ENCODE assay signal across 10 mouse cellular contexts in genomic region chr6:90462841-90463227, GRCm38 (mm10). TPM values are rescaled to one million over a fixed set of nuclear protein-coding genes. Genes with fewer than 3 reads are reported as not detected.
DNase-seq lines count a peak whose midpoint lies in the region; ATAC-seq and TF ChIP-seq lines count a peak whose summit lies in the region.
"Had no signal": no experiment of that assay in that cellular context is flagged by ENCODE, and none has a peak within 500 bp of the region (broad histone marks: within the 10 kb centered on the region; RNA-seq: fewer than 3 reads in every experiment).

No protein-coding gene starts in this region.

- no peak for TF ChIP-seq CTCF in gastrocnemius, adult 2 months (IDR thresholded peaks at IDR 0.05)
- no peak for TF ChIP-seq CTCF in ES-Bruce4 (IDR thresholded peaks at IDR 0.05; ENCODE audit: low read depth, low read length)
- TF ChIP-seq CTCF in lung, postnatal 0 days (IDR thresholded peaks at IDR 0.05), result no peak

- under 1% methylated on average over 38 of the region's 38 CpGs for WGBS in embryonic facial prominence, embryonic 12.5 days
- WGBS in hindbrain, embryonic 14.5 days, result under 1% methylated on average over 37 of the region's 38 CpGs
- WGBS in lung, postnatal 0 days, result under 1% methylated on average over 31 of the region's 38 CpGs

- peak; percentile 71 for DNase-seq in gastrocnemius, adult 2 months
- no peak for DNase-seq in gastrocnemius, postnatal 25 days
- no peak for DNase-seq in hindbrain, embryonic 14.5 days (ENCODE audit: low spot score)
- peak; percentile 48 for DNase-seq in lung, postnatal 0 days (ENCODE audit: low spot score)
- DNase-seq in right cerebral cortex, postnatal 36 days (ENCODE audit: low spot score in 2 of 2), result peak; percentile 26 to 40
- DNase-seq in thymus, postnatal 25 days, result no peak

- intact Hi-C loops in gastrocnemius, adult 2 months (cut with DNase I), result loop anchor here (1.0 to 5.0 kb wide), 2 partner anchors 45 to 139 kb away; partner anchors contain the start of gene Slc41a3

- peak overlapping the region; percentile 100 for H3K4me2 ChIP-seq in embryonic facial prominence, embryonic 12.5 days (replicated peaks)
- H3K4me2 ChIP-seq in hindbrain, embryonic 14.5 days (replicated peaks), result peak overlapping the region; percentile 100
- peak overlapping the region; percentile 94 for H3K4me2 ChIP-seq in lung, postnatal 0 days (replicated peaks; ENCODE audit: low read depth, low read length)

- H3K4me3 ChIP-seq in gastrocnemius, adult 2 months, result peak overlapping the region; percentile 99
- peak overlapping the region; percentile 85 for H3K4me3 ChIP-seq in ES-Bruce4 (ENCODE audit: low read depth, low read length)
- peak overlapping the region; percentile 65 for H3K4me3 ChIP-seq in embryonic facial prominence, embryonic 12.5 days
- peak overlapping the region; percentile 62 for H3K4me3 ChIP-seq in hindbrain, embryonic 14.5 days (replicated peaks; ENCODE audit: low read length)
- H3K4me3 ChIP-seq in lung, postnatal 0 days (ENCODE audit: low read depth, low read length), result peak overlapping the region; percentile 81
- H3K4me3 ChIP-seq: myocyte had no signal

- no peak for ATAC-seq in embryonic facial prominence, embryonic 12.5 days (ENCODE audit: insufficient number of reproducible peaks, insufficient read depth, low FRiP score, low TSS enrichment)
- ATAC-seq in hindbrain, embryonic 14.5 days (ENCODE audit: low FRiP score), result peak; percentile 35
- peak; percentile 20 for ATAC-seq in lung, postnatal 0 days

- H3K9ac ChIP-seq in ES-Bruce4 (ENCODE audit: low read depth, poor library complexity, severe bottlenecking), result peak overlapping the region; percentile 77
- H3K9ac ChIP-seq in embryonic facial prominence, embryonic 12.5 days, result peak overlapping the region; percentile 66
- H3K9ac ChIP-seq in hindbrain, embryonic 14.5 days, result peak overlapping the region; percentile 64
- H3K9ac ChIP-seq in lung, postnatal 0 days (replicated peaks; ENCODE audit: low read depth), result peak overlapping the region; percentile 96

- H3K27ac ChIP-seq in gastrocnemius, adult 2 months, result peak overlapping the region; percentile 100
- H3K27ac ChIP-seq in ES-Bruce4 (ENCODE audit: insufficient read depth, low read length), result no peak overlapping the region
- H3K27ac ChIP-seq in embryonic facial prominence, embryonic 12.5 days, result no peak overlapping the region
- H3K27ac ChIP-seq in hindbrain, embryonic 14.5 days, result peak overlapping the region; percentile 53
- H3K27ac ChIP-seq in lung, postnatal 0 days (ENCODE audit: low read length), result peak overlapping the region; percentile 98

- H3K27me3 ChIP-seq in ES-Bruce4 (ENCODE audit: control insufficient read depth, insufficient read depth, low read length, poor library complexity, severe bottlenecking), result no peaks in the 10 kb centered on the region
- peaks cover 28% of the 10 kb centered on the region for H3K27me3 ChIP-seq in embryonic facial prominence, embryonic 12.5 days
- H3K27me3 ChIP-seq in hindbrain, embryonic 14.5 days (ENCODE audit: control insufficient read depth, insufficient read depth, low read length), result peaks cover 24% of the 10 kb centered on the region
- H3K27me3 ChIP-seq in lung, postnatal 0 days (replicated peaks; ENCODE audit: insufficient read depth, low read length), result no peaks in the 10 kb centered on the region

- H3K9me3 ChIP-seq in ES-Bruce4 (replicated peaks; ENCODE audit: control insufficient read depth, insufficient read depth, low read length, poor library complexity, severe bottlenecking), result no peaks in the 10 kb centered on the region
- no peaks in the 10 kb centered on the region for H3K9me3 ChIP-seq in embryonic facial prominence, embryonic 12.5 days
- H3K9me3 ChIP-seq in hindbrain, embryonic 14.5 days (ENCODE audit: control insufficient read depth, low read length), result no peaks in the 10 kb centered on the region
- no peaks in the 10 kb centered on the region for H3K9me3 ChIP-seq in lung, postnatal 0 days (ENCODE audit: low read length)

- no peak for TF ChIP-seq POLR2A in ES-Bruce4 (IDR thresholded peaks at IDR 0.05; ENCODE audit: insufficient read depth, low read length)

- no peaks in the 10 kb centered on the region for H3K4me1 ChIP-seq in ES-Bruce4 (ENCODE audit: control insufficient read depth, insufficient read depth, low read length)
- H3K4me1 ChIP-seq in embryonic facial prominence, embryonic 12.5 days, result peaks cover 15% of the 10 kb centered on the region
- H3K4me1 ChIP-seq in hindbrain, embryonic 14.5 days (replicated peaks; ENCODE audit: control insufficient read depth, insufficient read depth, low read length), result peaks cover 15% of the 10 kb centered on the region; the same call in 1 of the 2 replicates
- peaks cover 37% of the 10 kb centered on the region; the same call in 1 of the 2 replicates for H3K4me1 ChIP-seq in lung, postnatal 0 days (ENCODE audit: insufficient read depth, low read depth, low read length)

- no peak for TF ChIP-seq EP300 in ES-Bruce4 (IDR thresholded peaks at IDR 0.05; ENCODE audit: insufficient read depth, low read depth, low read length)
- no peak for TF ChIP-seq EP300 in lung, postnatal 0 days (IDR thresholded peaks at IDR 0.05)

- no peaks in the 10 kb centered on the region for H3K36me3 ChIP-seq in ES-Bruce4 (ENCODE audit: control insufficient read depth, insufficient read depth, low read length, poor library complexity, severe bottlenecking)
- H3K36me3 ChIP-seq in embryonic facial prominence, embryonic 12.5 days, result no peaks in the 10 kb centered on the region
- H3K36me3 ChIP-seq in hindbrain, embryonic 14.5 days (replicated peaks; ENCODE audit: control insufficient read depth, insufficient read depth), result no peaks in the 10 kb centered on the region
- H3K36me3 ChIP-seq in lung, postnatal 0 days (ENCODE audit: insufficient read depth, low read length), result 0 out of 2 replicates have a peak, but pooled peaks cover 4% of the 10 kb centered on the region

RNA-seq across cellular contexts. Expression of gene Klf15, which starts 0.5 kb away (rescaled TPM):
- 10 to 100 TPM; 54.4 to 64.4 TPM for total RNA-seq in gastrocnemius, adult 2 months (2021)
- total RNA-seq in gastrocnemius, postnatal 25 days (2021), result 10 to 100 TPM; 29.8 to 33.3 TPM
- polyA plus RNA-seq in ES-Bruce4 (2011; ENCODE audit: insufficient read depth, insufficient read length, low read depth, missing spikeins), result 4.8 and 7.4 TPM in 2 replicates
- polyA plus RNA-seq in embryonic facial prominence, embryonic 12.5 days (2016; fragmentation: Nextera tagmentation; extraction: Ambion mirVana), result 4.5 TPM in 2 replicates
- polyA plus RNA-seq in hindbrain, embryonic 14.5 days (2014; fragmentation: Nextera tagmentation; extraction: Ambion mirVana), result 15.7 and 16.2 TPM in 2 replicates
- polyA plus RNA-seq in lung, postnatal 0 days (2015; fragmentation: Nextera tagmentation; extraction: Ambion mirVana), result 20.0 and 41.4 TPM in 2 replicates
- total RNA-seq: CH12.LX had no signal

RNA-seq across cellular contexts. Expression of gene Aldh1l1, which starts 23.4 kb away (rescaled TPM):
- total RNA-seq in gastrocnemius, adult 2 months (2021), result 1 to 10 TPM; 3.6 to 5.3 TPM
- 1 to 10 TPM; 5.0 to 7.6 TPM for total RNA-seq in gastrocnemius, postnatal 25 days (2021)
- polyA plus RNA-seq in ES-Bruce4 (2011; ENCODE audit: insufficient read depth, insufficient read length, low read depth, missing spikeins), result 5.0 and 5.8 TPM in 2 replicates
- 1.7 and 2.1 TPM in 2 replicates for polyA plus RNA-seq in embryonic facial prominence, embryonic 12.5 days (2016; fragmentation: Nextera tagmentation; extraction: Ambion mirVana)
- polyA plus RNA-seq in hindbrain, embryonic 14.5 days (2014; fragmentation: Nextera tagmentation; extraction: Ambion mirVana), result 47.0 and 53.8 TPM in 2 replicates
- polyA plus RNA-seq in lung, postnatal 0 days (2015; fragmentation: Nextera tagmentation; extraction: Ambion mirVana), result 4.8 and 5.7 TPM in 2 replicates

RNA-seq across cellular contexts. Expression of gene Cfap100, which starts 34.2 kb away (rescaled TPM):
- total RNA-seq in gastrocnemius, adult 2 months (2021), result under 1 TPM; 0.11 to 0.13 TPM
- 1 to 10 TPM; 1.0 to 1.1 TPM for total RNA-seq in gastrocnemius, postnatal 25 days (2021)
- polyA plus RNA-seq in ES-Bruce4 (2011; ENCODE audit: insufficient read depth, insufficient read length, low read depth, missing spikeins), result 2.1 TPM in 1 of 2 replicates, not detected in the other
- polyA plus RNA-seq in embryonic facial prominence, embryonic 12.5 days (2016; fragmentation: Nextera tagmentation; extraction: Ambion mirVana), result 0.65 and 0.76 TPM in 2 replicates
- 5.6 and 5.7 TPM in 2 replicates for polyA plus RNA-seq in hindbrain, embryonic 14.5 days (2014; fragmentation: Nextera tagmentation; extraction: Ambion mirVana)
- polyA plus RNA-seq in lung, postnatal 0 days (2015; fragmentation: Nextera tagmentation; extraction: Ambion mirVana), result 3.9 and 5.2 TPM in 2 replicates
- total RNA-seq: CH12.LX had no signal

Comparison
In these comparisons a context has a peak if more than half of its experiments do, and no peak if none do; other contexts are left out.
1. DNase-seq: peak in gastrocnemius, adult 2 months (single experiment), lung, postnatal 0 days (single experiment) and right cerebral cortex, postnatal 36 days (2 of 2); none in gastrocnemius, postnatal 25 days (single experiment), hindbrain, embryonic 14.5 days (single experiment) and thymus, postnatal 25 days (single experiment).
2. H3K27ac ChIP-seq: peak in gastrocnemius, adult 2 months (single experiment), hindbrain, embryonic 14.5 days (single experiment) and lung, postnatal 0 days (single experiment); none in ES-Bruce4 (single experiment) and embryonic facial prominence, embryonic 12.5 days (single experiment).
3. Peak in every context shown above with its lines, with median percentiles within 50 percentile points of each other: H3K4me3 ChIP-seq, H3K9ac ChIP-seq and H3K4me2 ChIP-seq.